Mouse (Mus musculus): Measurements from ENCODE around the gene Irf2bp1. TPM values are rescaled to one million over a fixed set of nuclear protein-coding genes. Genes with fewer than 3 reads are reported as not detected.
A peak's percentile ranks its signal among the peaks of the same experiment; 100 is the strongest.

Irf2bp1 gene
- total RNA-seq, 1 experiment, result 15.9 TPM

GRCm38 (mm10) chr7:18987747-18988146, 16.1 kb upstream of the Irf2bp1 start:
- in situ Hi-C loops (cut with MboI; ENCODE audit: low sequenced_read_pairs in 2 of 2, unreplicated experiment in 2 of 2), result no loop called here
- TF ChIP-seq CHD2 (IDR thresholded peaks at IDR 0.05; ENCODE audit: low read depth, low read length) (no peak), ZC3H11A (IDR thresholded peaks at IDR 0.05; ENCODE audit: borderline replicate concordance, low read depth, low read length) (no peak), MAFK (IDR thresholded peaks at IDR 0.05; ENCODE audit: insufficient read depth, low read depth, low read length) (no peak), HCFC1 (IDR thresholded peaks at IDR 0.05; ENCODE audit: borderline replicate concordance, insufficient read depth, low read length) (no peak), ZNF384 (IDR thresholded peaks at IDR 0.05; ENCODE audit: low read depth, low read length) (no peak)
- no peaks in the 10 kb centered on the region for H3K36me3 ChIP-seq (ENCODE audit: control insufficient read depth, insufficient read depth, low read length, poor library complexity, severe bottlenecking)
- peaks cover 0 to 3% of the 10 kb centered on the region in 2 experiments; a peak in 1 of 4 replicates for H3K4me1 ChIP-seq (ENCODE audit: control insufficient read depth in 2 of 2, insufficient read depth in 2 of 2, low read length in 2 of 2, poor library complexity in 1 of 2)
- no peak overlapping the region for H3K4me3 ChIP-seq (ENCODE audit: insufficient read depth in 1 of 2, low read depth in 1 of 2, low read length in 2 of 2, poor library complexity in 1 of 2, severe bottlenecking in 1 of 2)
- H3K9me3 ChIP-seq (ENCODE audit: control insufficient read depth, insufficient read depth, low read depth, low read length), result no peaks in the 10 kb centered on the region
- no peak overlapping the region for H3K9ac ChIP-seq (ENCODE audit: insufficient read depth, low read depth, low read length, poor library complexity, severe bottlenecking)
- DNase-seq (ENCODE audit: low read depth, low spot score), result no peak
- no peak overlapping the region for H3K27ac ChIP-seq (ENCODE audit: insufficient read depth, low read depth, low read length, poor library complexity, severe bottlenecking)

- in situ Hi-C loops (cut with MboI; ENCODE audit: low sequenced_read_pairs in 2 of 2, unreplicated experiment in 2 of 2), result no loop called here
- no peak overlapping the region for H3K9ac ChIP-seq (ENCODE audit: insufficient read depth, low read depth, low read length, poor library complexity, severe bottlenecking)
- H3K9me3 ChIP-seq (ENCODE audit: control insufficient read depth, insufficient read depth, low read depth, low read length), result no peaks in the 10 kb centered on the region
- H3K4me1 ChIP-seq (ENCODE audit: control insufficient read depth in 2 of 2, insufficient read depth in 2 of 2, low read length in 2 of 2, poor library complexity in 1 of 2), result peaks cover 0 to 3% of the 10 kb centered on the region in 2 experiments; a peak in 1 of 4 replicates
- H3K36me3 ChIP-seq (ENCODE audit: control insufficient read depth, insufficient read depth, low read length, poor library complexity, severe bottlenecking), result no peaks in the 10 kb centered on the region
- no peak for DNase-seq (ENCODE audit: low read depth, low spot score)
- TF ChIP-seq ZC3H11A (IDR thresholded peaks at IDR 0.05; ENCODE audit: borderline replicate concordance, low read depth, low read length) (no peak), MAFK (IDR thresholded peaks at IDR 0.05; ENCODE audit: insufficient read depth, low read depth, low read length) (no peak), HCFC1 (IDR thresholded peaks at IDR 0.05; ENCODE audit: borderline replicate concordance, insufficient read depth, low read length) (no peak), CHD2 (IDR thresholded peaks at IDR 0.05; ENCODE audit: low read depth, low read length) (no peak), ZNF384 (IDR thresholded peaks at IDR 0.05; ENCODE audit: low read depth, low read length) (no peak)
- no peak overlapping the region for H3K4me3 ChIP-seq (ENCODE audit: insufficient read depth in 1 of 2, low read depth in 1 of 2, low read length in 2 of 2, poor library complexity in 1 of 2, severe bottlenecking in 1 of 2)
- no peak overlapping the region for H3K27ac ChIP-seq (ENCODE audit: insufficient read depth, low read depth, low read length, poor library complexity, severe bottlenecking)
Measured at GRCm38 (mm10) chr7:18988780-18989179, 15.1 kb upstream of the Irf2bp1 start.

GRCm38 (mm10) chr7:18989995-18990394, 13.8 kb upstream of the Irf2bp1 start:
- Histone ChIP-seq H3K27ac (ENCODE audit: insufficient read depth, low read depth, low read length, poor library complexity, severe bottlenecking) (no peak overlapping the region), H3K36me3 (ENCODE audit: control insufficient read depth, insufficient read depth, low read length, poor library complexity, severe bottlenecking) (no peaks in the 10 kb centered on the region), H3K4me3 (ENCODE audit: insufficient read depth in 1 of 2, low read depth in 1 of 2, low read length in 2 of 2, poor library complexity in 1 of 2, severe bottlenecking in 1 of 2) (0 out of 4 replicates have a peak overlapping the region, but pooled peaks of 1 of the 2 experiments have one; percentile 61), H3K9me3 (ENCODE audit: control insufficient read depth, insufficient read depth, low read depth, low read length) (no peaks in the 10 kb centered on the region), H3K9ac (ENCODE audit: insufficient read depth, low read depth, low read length, poor library complexity, severe bottlenecking) (no peak overlapping the region), H3K4me1 (ENCODE audit: control insufficient read depth in 2 of 2, insufficient read depth in 2 of 2, low read length in 2 of 2, poor library complexity in 1 of 2) (peaks cover 0 to 3% of the 10 kb centered on the region in 2 experiments; a peak in 1 of 4 replicates)
- TF ChIP-seq MAFK (IDR thresholded peaks at IDR 0.05; ENCODE audit: insufficient read depth, low read depth, low read length) (no peak), CHD2 (IDR thresholded peaks at IDR 0.05; ENCODE audit: low read depth, low read length) (no peak), ZC3H11A (IDR thresholded peaks at IDR 0.05; ENCODE audit: borderline replicate concordance, low read depth, low read length) (no peak), ZNF384 (IDR thresholded peaks at IDR 0.05; ENCODE audit: low read depth, low read length) (no peak), HCFC1 (IDR thresholded peaks at IDR 0.05; ENCODE audit: borderline replicate concordance, insufficient read depth, low read length) (no peak)
- no peak for DNase-seq (ENCODE audit: low read depth, low spot score)
- in situ Hi-C loops (cut with MboI; ENCODE audit: low sequenced_read_pairs in 2 of 2, unreplicated experiment in 2 of 2), result no loop called here

GRCm38 (mm10) chr7:18990601-18991295, 13.1 kb upstream of the Irf2bp1 start, which contains the start of gene Mypop:
Mypop (plus strand) TSS chr7:18991245.
- TF ChIP-seq CHD2 (IDR thresholded peaks at IDR 0.05; ENCODE audit: low read depth, low read length) (no peak), ZNF384 (IDR thresholded peaks at IDR 0.05; ENCODE audit: low read depth, low read length) (no peak), ZC3H11A (IDR thresholded peaks at IDR 0.05; ENCODE audit: borderline replicate concordance, low read depth, low read length) (no peak), HCFC1 (IDR thresholded peaks at IDR 0.05; ENCODE audit: borderline replicate concordance, insufficient read depth, low read length) (no peak), MAFK (IDR thresholded peaks at IDR 0.05; ENCODE audit: insufficient read depth, low read depth, low read length) (no peak)
- Histone ChIP-seq H3K27ac (ENCODE audit: insufficient read depth, low read depth, low read length, poor library complexity, severe bottlenecking) (no peak within 1 kb of the TSS), H3K4me3 (ENCODE audit: insufficient read depth in 1 of 2, low read depth in 1 of 2, low read length in 2 of 2, poor library complexity in 1 of 2, severe bottlenecking in 1 of 2) (peak within 1 kb of the TSS; percentile 61 to 70), H3K4me1 (ENCODE audit: control insufficient read depth in 2 of 2, insufficient read depth in 2 of 2, low read length in 2 of 2, poor library complexity in 1 of 2) (peaks cover 0 to 3% of the 10 kb centered on the region in 2 experiments; a peak in 1 of 4 replicates), H3K9me3 (ENCODE audit: control insufficient read depth, insufficient read depth, low read depth, low read length) (no peaks in the 10 kb centered on the region), H3K36me3 (ENCODE audit: control insufficient read depth, insufficient read depth, low read length, poor library complexity, severe bottlenecking) (no peaks in the 10 kb centered on the region), H3K9ac (ENCODE audit: insufficient read depth, low read depth, low read length, poor library complexity, severe bottlenecking) (peak within 1 kb of the TSS; percentile 44)
- DNase-seq (ENCODE audit: low read depth, low spot score), result peak; percentile 100
- in situ Hi-C loops (cut with MboI; ENCODE audit: low sequenced_read_pairs in 2 of 2, unreplicated experiment in 2 of 2), result no loop called here
